Mouse (Mus musculus) right cerebral cortex, postnatal 25 days (tissue): ENCODE data around the gene Htra1.

ENCODE experiments used
- DNase-seq: peaks from one replicate; pipeline ENCODE4 v3.0.0; 2022

The Htra1 gene

GRCm38 (mm10) chr7:130935793-130936471 lies at the start of gene Htra1:
Htra1 (plus strand) TSS chr7:130936111.
- DNase-seq: peak; percentile 77

GRCm38 (mm10) chr7:130886246-130886645 lies 49.7 kb upstream of the Htra1 start:
- DNase-seq: no peak

- DNase-seq: peak; percentile 61
Measured at GRCm38 (mm10) chr7:130887946-130888345, 48.0 kb upstream of the Htra1 start.

- no peak for DNase-seq
Measured at GRCm38 (mm10) chr7:130890871-130891270, 45.0 kb upstream of the Htra1 start.

GRCm38 (mm10) chr7:130892973-130893372 lies 42.9 kb upstream of the Htra1 start:
- peak; percentile 52 for DNase-seq

GRCm38 (mm10) chr7:130894931-130895617 lies 40.8 kb upstream of the Htra1 start:
- DNase-seq: no peak

GRCm38 (mm10) chr7:130895618-130895945 lies 40.3 kb upstream of the Htra1 start:
- DNase-seq: no peak

- DNase-seq: peak; percentile 29
Measured at GRCm38 (mm10) chr7:130896064-130896463, 39.8 kb upstream of the Htra1 start.

GRCm38 (mm10) chr7:130897201-130897600 lies 38.7 kb upstream of the Htra1 start:
- no peak for DNase-seq

GRCm38 (mm10) chr7:130898373-130898772 lies 37.5 kb upstream of the Htra1 start:
- DNase-seq: no peak

- no peak for DNase-seq
Measured at GRCm38 (mm10) chr7:130900233-130900848, 35.6 kb upstream of the Htra1 start.

GRCm38 (mm10) chr7:130902929-130903328 lies 33.0 kb upstream of the Htra1 start:
- no peak for DNase-seq

- DNase-seq: peak; percentile 59
Measured at GRCm38 (mm10) chr7:130903505-130904074, 32.3 kb upstream of the Htra1 start.

GRCm38 (mm10) chr7:130904571-130905365 lies 31.1 kb upstream of the Htra1 start:
- no peak for DNase-seq

GRCm38 (mm10) chr7:130910841-130911240 lies 25.1 kb upstream of the Htra1 start:
- no peak for DNase-seq

GRCm38 (mm10) chr7:130914693-130915363 lies 21.1 kb upstream of the Htra1 start:
- DNase-seq: no peak

- no peak for DNase-seq
Measured at GRCm38 (mm10) chr7:130918260-130918659, 17.7 kb upstream of the Htra1 start.

GRCm38 (mm10) chr7:130922981-130923731 lies 12.8 kb upstream of the Htra1 start:
- DNase-seq: no peak

- DNase-seq: no peak
Measured at GRCm38 (mm10) chr7:130930401-130930800, 5.5 kb upstream of the Htra1 start.

GRCm38 (mm10) chr7:130932921-130933320 lies 3.0 kb upstream of the Htra1 start:
- no peak for DNase-seq

GRCm38 (mm10) chr7:130934654-130935053 lies 1.3 kb upstream of the Htra1 start:
- no peak for DNase-seq

GRCm38 (mm10) chr7:130935421-130935792 lies 504 bp upstream of the Htra1 start:
- DNase-seq: no peak
